In the genomic region with DNA sequence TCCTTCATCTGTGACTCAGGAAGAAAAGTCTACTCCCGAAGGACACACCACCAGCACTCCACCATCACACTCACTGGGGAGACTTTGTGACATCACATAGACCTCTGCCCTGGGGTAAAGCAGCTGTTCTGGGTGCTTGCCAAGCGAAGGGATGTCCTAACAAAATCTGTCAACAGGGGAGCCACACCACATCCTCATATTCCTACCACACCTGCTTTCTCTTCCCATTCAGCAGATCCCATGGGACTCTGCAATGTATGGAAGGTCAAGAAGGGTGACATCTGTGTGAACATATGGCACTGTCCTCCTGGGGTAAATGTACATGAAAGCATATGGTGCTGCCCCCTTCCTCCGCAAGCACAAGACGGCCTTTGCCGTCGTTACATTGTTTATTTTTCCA, we compare ENCODE assay signal across 21 mouse cellular contexts.
DNase-seq lines count a peak whose midpoint lies in the region; ATAC-seq lines count a peak whose summit lies in the region.
"Had no signal": no experiment of that assay in that cellular context is flagged by ENCODE, and none has a peak within 500 bp of the region (broad histone marks: within the 10 kb centered on the region; RNA-seq: fewer than 3 reads in every experiment).

No protein-coding gene starts in this region.

- no peak overlapping the region for H3K4me2 ChIP-seq in hindbrain, embryonic 11.5 days (replicated peaks; ENCODE audit: low read depth, low read length)
- no peak overlapping the region for H3K4me2 ChIP-seq in hindbrain, embryonic 13.5 days
- H3K4me2 ChIP-seq in embryonic facial prominence, embryonic 12.5 days (replicated peaks), result no peak overlapping the region
- no peak overlapping the region for H3K4me2 ChIP-seq in kidney, embryonic 16.5 days (replicated peaks; ENCODE audit: low read depth, low read length)
- H3K4me2 ChIP-seq: hindbrain, embryonic 15.5 days; limb, embryonic 13.5 days; liver, embryonic 15.5 days had no signal

- peak; percentile 31 for DNase-seq in hindbrain, embryonic 11.5 days (ENCODE audit: low spot score)
- peak; percentile 2 for DNase-seq in NIH3T3 (ENCODE audit: low read depth)
- peak; percentile 7 for DNase-seq in brain, adult 2 months (ENCODE audit: low read depth, low spot score)
- no peak for DNase-seq in gastrocnemius, postnatal 4 days (ENCODE audit: low spot score in 2 of 2)
- DNase-seq: adrenal gland, adult 8-10 months; gastrocnemius, adult 2 months; heart, adult 18-20 months; kidney, adult 11 months; kidney, postnatal 36 days; lung, postnatal 4 days; midbrain, embryonic 14.5 days; retina, postnatal 1 day; thymus, postnatal 14 days had no signal

- no peaks in the 10 kb centered on the region for H3K27me3 ChIP-seq in hindbrain, embryonic 11.5 days (ENCODE audit: control insufficient read depth, insufficient read depth, low read length)
- H3K27me3 ChIP-seq in hindbrain, embryonic 13.5 days, result no peaks in the 10 kb centered on the region
- H3K27me3 ChIP-seq in embryonic facial prominence, embryonic 12.5 days, result no peaks in the 10 kb centered on the region
- H3K27me3 ChIP-seq in kidney, embryonic 16.5 days (ENCODE audit: insufficient read depth, low read length), result no peaks in the 10 kb centered on the region
- H3K27me3 ChIP-seq: hindbrain, embryonic 15.5 days; limb, embryonic 13.5 days; liver, embryonic 15.5 days had no signal

- no peak overlapping the region for H3K4me3 ChIP-seq in hindbrain, embryonic 11.5 days (ENCODE audit: low read depth, low read length)
- no peak overlapping the region for H3K4me3 ChIP-seq in hindbrain, embryonic 13.5 days
- no peak overlapping the region for H3K4me3 ChIP-seq in embryonic facial prominence, embryonic 12.5 days
- H3K4me3 ChIP-seq in kidney, embryonic 16.5 days (ENCODE audit: low read length), result no peak overlapping the region
- H3K4me3 ChIP-seq: forebrain, embryonic 10.5 days; gastrocnemius, adult 2 months; hindbrain, embryonic 15.5 days; limb, embryonic 13.5 days; liver, embryonic 15.5 days had no signal

- WGBS in hindbrain, embryonic 11.5 days, result 49% methylated on average over 6 of the region's 6 CpGs
- WGBS in hindbrain, embryonic 13.5 days, result 51% methylated on average over 6 of the region's 6 CpGs
- WGBS in embryonic facial prominence, embryonic 12.5 days, result 33% methylated on average over 6 of the region's 6 CpGs
- 72% methylated on average over 6 of the region's 6 CpGs for WGBS in kidney, embryonic 16.5 days

- H3K9ac ChIP-seq in hindbrain, embryonic 11.5 days (ENCODE audit: low read depth, low read length), result no peak overlapping the region
- H3K9ac ChIP-seq in hindbrain, embryonic 13.5 days, result no peak overlapping the region
- H3K9ac ChIP-seq in embryonic facial prominence, embryonic 12.5 days, result no peak overlapping the region
- H3K9ac ChIP-seq in kidney, embryonic 16.5 days (replicated peaks; ENCODE audit: low read length), result no peak overlapping the region
- H3K9ac ChIP-seq: hindbrain, embryonic 15.5 days; limb, embryonic 13.5 days; liver, embryonic 15.5 days had no signal

- peak; percentile 73 for ATAC-seq in hindbrain, embryonic 11.5 days (ENCODE audit: low FRiP score)
- ATAC-seq in hindbrain, embryonic 13.5 days (ENCODE audit: low FRiP score), result no peak
- ATAC-seq in embryonic facial prominence, embryonic 12.5 days (ENCODE audit: insufficient number of reproducible peaks, insufficient read depth, low FRiP score, low TSS enrichment), result peak; percentile 47; the same call in 1 of the 2 replicates
- no peak for ATAC-seq in kidney, embryonic 16.5 days (ENCODE audit: low FRiP score, low TSS enrichment)
- ATAC-seq: CD4-positive, CD25-positive, alpha-beta regulatory T cell, adult 4 months had no signal

- H3K36me3 ChIP-seq in hindbrain, embryonic 11.5 days (ENCODE audit: control insufficient read depth, insufficient read depth, low read length), result no peaks in the 10 kb centered on the region
- no peaks in the 10 kb centered on the region for H3K36me3 ChIP-seq in hindbrain, embryonic 13.5 days
- H3K36me3 ChIP-seq in embryonic facial prominence, embryonic 12.5 days, result no peaks in the 10 kb centered on the region
- no peaks in the 10 kb centered on the region for H3K36me3 ChIP-seq in kidney, embryonic 16.5 days (ENCODE audit: insufficient read depth, low read length)
- H3K36me3 ChIP-seq: forebrain, embryonic 10.5 days; hindbrain, embryonic 15.5 days; limb, embryonic 13.5 days; liver, embryonic 15.5 days had no signal

- no peaks in the 10 kb centered on the region for H3K9me3 ChIP-seq in hindbrain, embryonic 11.5 days (ENCODE audit: control insufficient read depth, low read length)
- no peaks in the 10 kb centered on the region for H3K9me3 ChIP-seq in hindbrain, embryonic 13.5 days
- H3K9me3 ChIP-seq in embryonic facial prominence, embryonic 12.5 days, result no peaks in the 10 kb centered on the region
- H3K9me3 ChIP-seq in kidney, embryonic 16.5 days (ENCODE audit: low read length), result no peaks in the 10 kb centered on the region
- H3K9me3 ChIP-seq: forebrain, embryonic 10.5 days; hindbrain, embryonic 15.5 days; limb, embryonic 13.5 days; liver, embryonic 15.5 days had no signal

- no peaks in the 10 kb centered on the region for H3K4me1 ChIP-seq in hindbrain, embryonic 11.5 days (replicated peaks; ENCODE audit: control insufficient read depth, insufficient read depth, low read length)
- no peaks in the 10 kb centered on the region for H3K4me1 ChIP-seq in hindbrain, embryonic 13.5 days (replicated peaks)
- no peaks in the 10 kb centered on the region for H3K4me1 ChIP-seq in embryonic facial prominence, embryonic 12.5 days
- H3K4me1 ChIP-seq in kidney, embryonic 16.5 days (ENCODE audit: insufficient read depth, low read length), result no peaks in the 10 kb centered on the region
- H3K4me1 ChIP-seq: forebrain, embryonic 10.5 days; hindbrain, embryonic 15.5 days; limb, embryonic 13.5 days; liver, embryonic 15.5 days had no signal

- no peak overlapping the region for H3K27ac ChIP-seq in hindbrain, embryonic 11.5 days (ENCODE audit: low read depth, low read length)
- H3K27ac ChIP-seq in hindbrain, embryonic 13.5 days, result no peak overlapping the region
- no peak overlapping the region for H3K27ac ChIP-seq in embryonic facial prominence, embryonic 12.5 days
- H3K27ac ChIP-seq in kidney, embryonic 16.5 days (ENCODE audit: low read length), result no peak overlapping the region
- H3K27ac ChIP-seq: forebrain, embryonic 10.5 days; gastrocnemius, adult 2 months; hindbrain, embryonic 15.5 days; limb, embryonic 13.5 days; liver, embryonic 15.5 days had no signal

Comparison
In these comparisons a context has a peak if more than half of its experiments do, and no peak if none do; other contexts are left out.
1. ATAC-seq: peak in hindbrain, embryonic 11.5 days (single experiment) and embryonic facial prominence, embryonic 12.5 days (single experiment); none in hindbrain, embryonic 13.5 days (single experiment) and kidney, embryonic 16.5 days (single experiment).
2. DNase-seq: peak in hindbrain, embryonic 11.5 days (single experiment), NIH3T3 (single experiment) and brain, adult 2 months (single experiment); none in gastrocnemius, postnatal 4 days (0 of 2).